Comparison of ENCODE assay signal across 11 mouse cellular contexts in the genomic region with DNA sequence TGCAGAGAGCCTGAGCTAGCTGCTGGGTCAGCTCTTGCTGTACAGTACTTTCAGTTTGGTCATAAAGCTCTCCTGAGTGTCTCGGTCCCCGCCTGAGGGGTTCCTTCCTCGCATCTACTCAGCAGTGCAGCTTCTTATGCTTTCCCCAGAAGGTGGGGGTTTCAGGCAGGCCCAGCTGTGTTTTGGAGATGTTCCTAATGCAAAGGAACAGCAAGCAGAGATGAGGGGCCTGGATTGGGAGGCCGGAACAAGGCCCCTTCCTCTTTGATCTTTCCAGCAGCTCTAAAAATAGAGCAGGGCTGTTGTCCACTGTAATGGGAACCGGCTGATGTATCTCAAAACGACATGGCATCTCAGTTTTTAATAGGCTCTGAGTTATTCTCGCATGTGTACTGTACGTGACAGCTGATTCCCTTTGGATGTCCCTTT.
DNase-seq lines count a peak whose midpoint lies in the region; ATAC-seq and TF ChIP-seq lines count a peak whose summit lies in the region.
"Had no signal": no experiment of that assay in that cellular context is flagged by ENCODE, and none has a peak within 500 bp of the region (broad histone marks: within the 10 kb centered on the region; RNA-seq: fewer than 3 reads in every experiment).

No protein-coding gene starts in this region.

- H3K4me2 ChIP-seq in heart, embryonic 12.5 days: peak overlapping the region; percentile 55
- peak overlapping the region; percentile 48 for H3K4me2 ChIP-seq in lung, embryonic 14.5 days
- 0 out of 2 replicates have a peak overlapping the region, but pooled peaks have one; percentile 14 for H3K4me2 ChIP-seq in intestine, postnatal 0 days (replicated peaks; ENCODE audit: low read depth)
- H3K4me2 ChIP-seq: neural tube, embryonic 12.5 days had no signal

- H3K36me3 ChIP-seq in heart, embryonic 12.5 days: no peaks in the 10 kb centered on the region
- no peaks in the 10 kb centered on the region for H3K36me3 ChIP-seq in lung, embryonic 14.5 days (ENCODE audit: insufficient read depth)
- no peaks in the 10 kb centered on the region for H3K36me3 ChIP-seq in intestine, postnatal 0 days (ENCODE audit: control insufficient read depth, insufficient read depth)
- H3K36me3 ChIP-seq: neural tube, embryonic 12.5 days had no signal

- peak overlapping the region; percentile 9; the same call in 1 of the 2 replicates for H3K9ac ChIP-seq in heart, embryonic 12.5 days
- H3K9ac ChIP-seq in lung, embryonic 14.5 days: peak overlapping the region; percentile 34
- no peak overlapping the region for H3K9ac ChIP-seq in intestine, postnatal 0 days (ENCODE audit: low read depth, low read length)
- H3K9ac ChIP-seq: neural tube, embryonic 12.5 days had no signal

- no peak for DNase-seq in heart, postnatal 25 days (ENCODE audit: low spot score)
- DNase-seq in lung, embryonic 14.5 days: peak; percentile 87
- DNase-seq in lung, adult 18-20 months: no peak
- peak; percentile 57 for DNase-seq in retina, postnatal 1 day
- no peak for DNase-seq in left cerebral cortex, postnatal 10 days (ENCODE audit: extremely low spot score in 1 of 2, low spot score in 2 of 2)
- DNase-seq in gastrocnemius, postnatal 10 days: no peak

- no peaks in the 10 kb centered on the region for H3K27me3 ChIP-seq in heart, embryonic 12.5 days (replicated peaks)
- H3K27me3 ChIP-seq in lung, embryonic 14.5 days (ENCODE audit: insufficient read depth, low read length): no peaks in the 10 kb centered on the region
- H3K27me3 ChIP-seq in intestine, postnatal 0 days (replicated peaks; ENCODE audit: control insufficient read depth, insufficient read depth, low read length): no peaks in the 10 kb centered on the region
- H3K27me3 ChIP-seq: neural tube, embryonic 12.5 days had no signal

- 18% methylated on average over 8 of the region's 8 CpGs for WGBS in heart, embryonic 12.5 days
- 15% methylated on average over 8 of the region's 8 CpGs for WGBS in lung, embryonic 14.5 days
- 54% methylated on average over 8 of the region's 8 CpGs for WGBS in intestine, postnatal 0 days

- peak overlapping the region; percentile 74 for H3K27ac ChIP-seq in heart, embryonic 12.5 days (ENCODE audit: poor library complexity, severe bottlenecking)
- H3K27ac ChIP-seq in lung, embryonic 14.5 days (ENCODE audit: low read depth): peak overlapping the region; percentile 76
- H3K27ac ChIP-seq in intestine, postnatal 0 days (ENCODE audit: low read depth, low read length): no peak overlapping the region
- H3K27ac ChIP-seq: hindbrain, postnatal 0 days; neural tube, embryonic 12.5 days had no signal

- TF ChIP-seq CTCF in lung, embryonic 14.5 days (IDR thresholded peaks at IDR 0.05; ENCODE audit: low read depth): no peak
- TF ChIP-seq CTCF in intestine, postnatal 0 days (IDR thresholded peaks at IDR 0.05; ENCODE audit: low read depth): no peak

- H3K4me1 ChIP-seq in heart, embryonic 12.5 days (replicated peaks): peaks cover 26% of the 10 kb centered on the region
- H3K4me1 ChIP-seq in lung, embryonic 14.5 days (ENCODE audit: insufficient read depth): peaks cover 22% of the 10 kb centered on the region
- H3K4me1 ChIP-seq in intestine, postnatal 0 days (replicated peaks; ENCODE audit: control insufficient read depth, insufficient read depth, low read length): no peaks in the 10 kb centered on the region

- H3K9me3 ChIP-seq in heart, embryonic 12.5 days (replicated peaks): no peaks in the 10 kb centered on the region
- H3K9me3 ChIP-seq in lung, embryonic 14.5 days (ENCODE audit: low read depth, low read length): no peaks in the 10 kb centered on the region
- H3K9me3 ChIP-seq in intestine, postnatal 0 days (ENCODE audit: control insufficient read depth): no peaks in the 10 kb centered on the region
- H3K9me3 ChIP-seq: neural tube, embryonic 12.5 days had no signal

- no peak overlapping the region for H3K4me3 ChIP-seq in heart, embryonic 12.5 days
- no peak overlapping the region for H3K4me3 ChIP-seq in lung, embryonic 14.5 days (ENCODE audit: low read depth, low read length)
- no peak overlapping the region for H3K4me3 ChIP-seq in intestine, postnatal 0 days (ENCODE audit: low read depth, low read length)
- H3K4me3 ChIP-seq: erythroblast, embryonic 14.5 days; neural tube, embryonic 12.5 days had no signal

- peak; percentile 24; the same call in 1 of the 2 replicates for ATAC-seq in heart, embryonic 12.5 days (ENCODE audit: insufficient number of reproducible peaks, low FRiP score)
- peak; percentile 89 for ATAC-seq in lung, embryonic 14.5 days (ENCODE audit: insufficient read depth)
- ATAC-seq in intestine, postnatal 0 days: no peak
- ATAC-seq: hindbrain, postnatal 0 days had no signal

- intact Hi-C loops in heart, postnatal 25 days (cut with DNase I): no loop called here
- intact Hi-C loops in left cerebral cortex, postnatal 10 days (cut with DNase I): loop anchor here (2.0 kb wide), 1 partner anchor 202 kb away; no protein-coding TSS in a partner anchor

Comparison
In these comparisons a context has a peak if more than half of its experiments do, and no peak if none do; other contexts are left out.
1. DNase-seq: peak in lung, embryonic 14.5 days (single experiment) and retina, postnatal 1 day (single experiment); none in heart, postnatal 25 days (single experiment), lung, adult 18-20 months (0 of 2), left cerebral cortex, postnatal 10 days (0 of 2) and gastrocnemius, postnatal 10 days (single experiment).
2. Peak in every context shown above with its lines, with median percentiles within 50 percentile points of each other: H3K4me2 ChIP-seq.